Mouse (Mus musculus) cerebellum, adult 2 months (tissue): Measurements from ENCODE around the gene Ccdc194.

Experiments used
- CTCF ChIP-seq: fragments of 200-500 bp; IDR thresholded peaks from 2 replicates; pipeline ENCODE4 v1.5.1; 2011; ENCODE audit warnings: low read depth, mild to moderate bottlenecking, control low read depth, low read length, moderate library complexity, borderline replicate concordance; ENCODE audit not compliant: insufficient read depth
- POLR2A ChIP-seq: fragments of 200-500 bp; IDR thresholded peaks from 2 replicates; pipeline ENCODE4 v1.6.1; 2011; ENCODE audit warnings: low read length, control low read depth, borderline replicate concordance; ENCODE audit not compliant: insufficient read depth

DNA sequence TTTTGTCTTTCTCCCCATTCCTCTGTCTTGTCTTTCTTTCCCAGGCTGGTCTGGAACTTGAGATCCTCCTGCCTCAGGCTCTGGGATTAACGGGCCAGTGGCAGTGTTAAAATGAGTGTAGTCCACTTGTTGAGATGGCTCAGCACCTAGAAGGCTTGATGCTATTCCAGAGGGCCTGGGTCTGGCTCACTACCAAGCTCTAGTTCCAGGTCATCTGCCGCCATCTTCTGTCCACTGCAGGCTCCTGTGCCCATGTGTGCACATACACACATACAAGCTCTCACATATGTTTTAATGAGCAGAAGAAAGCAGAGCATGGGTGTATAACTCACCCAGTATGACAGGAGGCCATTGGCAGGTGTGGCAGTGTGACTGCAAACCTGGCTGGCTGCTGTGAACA lies 46.6 kb upstream of the Ccdc194 start:
- TF ChIP-seq CTCF (0 out of 2 replicates have a peak, but pooled peaks have one; percentile 2), POLR2A (no peak)
